ENCODE assay signal across 15 mouse cellular contexts in the genomic region with DNA sequence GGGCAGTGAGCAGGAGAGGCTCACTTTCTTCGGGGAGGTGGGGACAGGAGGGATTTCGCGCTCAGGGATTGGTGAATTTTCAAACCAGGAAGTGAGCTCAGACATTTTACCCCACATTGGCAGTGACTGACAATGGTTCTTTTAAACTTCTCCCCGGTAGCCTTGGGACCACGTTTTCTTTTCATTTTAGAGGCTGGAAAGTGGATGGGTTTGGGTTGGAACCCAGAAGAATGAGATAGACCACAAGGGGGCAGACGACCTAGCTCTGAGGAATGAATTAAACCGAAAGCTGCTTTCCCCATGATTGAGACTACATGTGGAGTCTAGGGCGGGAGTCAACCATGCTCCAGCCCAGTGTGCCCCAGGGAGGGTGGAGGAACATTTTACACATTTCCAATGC. TPM values are rescaled to one million over a fixed set of nuclear protein-coding genes. Genes with fewer than 3 reads are reported as not detected.
DNase-seq lines count a peak whose midpoint lies in the region; ATAC-seq lines count a peak whose summit lies in the region.
"Had no signal": no experiment of that assay in that cellular context is flagged by ENCODE, and none has a peak within 500 bp of the region (broad histone marks: within the 10 kb centered on the region; RNA-seq: fewer than 3 reads in every experiment).

No protein-coding gene starts in this region.

- H3K4me1 ChIP-seq in kidney, embryonic 15.5 days = no peaks in the 10 kb centered on the region
- H3K4me1 ChIP-seq: forebrain, embryonic 13.5 days; limb, embryonic 15.5 days had no signal

- no peak overlapping the region for H3K27ac ChIP-seq in kidney, embryonic 15.5 days
- H3K27ac ChIP-seq: forebrain, embryonic 13.5 days; limb, embryonic 15.5 days had no signal

- H3K27me3 ChIP-seq in kidney, embryonic 15.5 days = no peaks in the 10 kb centered on the region
- H3K27me3 ChIP-seq: forebrain, embryonic 13.5 days; limb, embryonic 15.5 days had no signal

- no peak overlapping the region for H3K9ac ChIP-seq in kidney, embryonic 15.5 days
- H3K9ac ChIP-seq: forebrain, embryonic 13.5 days; limb, embryonic 15.5 days had no signal

- DNase-seq in kidney, postnatal 25 days = peak; percentile 8 to 10
- DNase-seq in A20 (ENCODE audit: low read depth, low spot score) (peak; percentile 64), ES-CJ7 (ENCODE audit: low read depth, low spot score) (peak; percentile 95)
- DNase-seq in forelimb bud, embryonic 11.5 days (ENCODE audit: low read depth, low spot score) = peak; percentile 17
- DNase-seq in urinary bladder, postnatal 4 days (ENCODE audit: low spot score in 2 of 2) = no peak
- no peak for DNase-seq in frontal cortex, postnatal 36 days (ENCODE audit: low spot score in 2 of 2)
- no peak for DNase-seq in Muller cell, postnatal 12 days (ENCODE audit: inconsistent ontology term)
- DNase-seq: adrenal gland, postnatal 10 days; cerebellum, postnatal 36 days; heart, postnatal 14 days; kidney, postnatal 4 days had no signal

- no peak for ATAC-seq in kidney, embryonic 15.5 days (replicated peaks; ENCODE audit: low FRiP score)
- ATAC-seq: forebrain, embryonic 13.5 days had no signal

- H3K36me3 ChIP-seq in kidney, embryonic 15.5 days = no peaks in the 10 kb centered on the region
- H3K36me3 ChIP-seq: limb, embryonic 15.5 days had no signal

- 0 out of 2 replicates have a peak, but pooled peaks cover 2% of the 10 kb centered on the region for H3K9me3 ChIP-seq in kidney, embryonic 15.5 days (replicated peaks)
- H3K9me3 ChIP-seq: forebrain, embryonic 13.5 days; limb, embryonic 15.5 days had no signal

- H3K4me2 ChIP-seq in kidney, embryonic 15.5 days = no peak overlapping the region
- H3K4me2 ChIP-seq: forebrain, embryonic 13.5 days; limb, embryonic 15.5 days had no signal

- H3K4me3 ChIP-seq in kidney, embryonic 15.5 days (replicated peaks) = no peak overlapping the region
- H3K4me3 ChIP-seq: forebrain, embryonic 13.5 days; limb, embryonic 15.5 days; myocyte had no signal

- 78% methylated on average over 8 of the region's 8 CpGs for WGBS in kidney, embryonic 15.5 days

RNA-seq across cellular contexts. Expression of a gene that starts 8.0 kb away (rescaled TPM):
- 11.6 and 12.3 TPM in 2 replicates for polyA plus RNA-seq in kidney, embryonic 15.5 days (2015; fragmentation: Nextera tagmentation; extraction: Ambion mirVana)

Comparison
In these comparisons a context has a peak if more than half of its experiments do, and no peak if none do; other contexts are left out.
1. DNase-seq: peak in kidney, postnatal 25 days (2 of 2), A20 (single experiment), ES-CJ7 (single experiment) and forelimb bud, embryonic 11.5 days (single experiment); none in urinary bladder, postnatal 4 days (0 of 2), frontal cortex, postnatal 36 days (0 of 2) and Muller cell, postnatal 12 days (single experiment).